Mouse (Mus musculus) adrenal gland, adult 2 months (tissue): ENCODE measurements at regions not wholly inside any gene's neighbourhood (a gene's known extent, or its start where the extent isn't known, plus 50 kb on each side); places are given as distances from the start of the nearest gene placed in this dataset.
"Not testable (repeated sequence)": the region's sequence is repeated elsewhere in the genome, so short reads cannot be mapped to it uniquely, and the experiment has no call there.

Source experiments
- DNase-seq: peaks from one replicate; pipeline ENCODE4 v3.0.0; 2021

GRCm38 (mm10) chr3:78564926-78565325 is 721.4 kb downstream of the Rapgef2 start:
- DNase-seq = not testable (repeated sequence)
